Mouse (Mus musculus) adrenal gland (tissue): Measurements from ENCODE around the gene Bpifb4.

ENCODE experiments used
- intact Hi-C: fragments of 180-260 bp; cut with DNase I; formaldehyde crosslinking; loops from one replicate; pipeline ENCODE4 v1.15.1; 2025

The Bpifb4 gene

DNA sequence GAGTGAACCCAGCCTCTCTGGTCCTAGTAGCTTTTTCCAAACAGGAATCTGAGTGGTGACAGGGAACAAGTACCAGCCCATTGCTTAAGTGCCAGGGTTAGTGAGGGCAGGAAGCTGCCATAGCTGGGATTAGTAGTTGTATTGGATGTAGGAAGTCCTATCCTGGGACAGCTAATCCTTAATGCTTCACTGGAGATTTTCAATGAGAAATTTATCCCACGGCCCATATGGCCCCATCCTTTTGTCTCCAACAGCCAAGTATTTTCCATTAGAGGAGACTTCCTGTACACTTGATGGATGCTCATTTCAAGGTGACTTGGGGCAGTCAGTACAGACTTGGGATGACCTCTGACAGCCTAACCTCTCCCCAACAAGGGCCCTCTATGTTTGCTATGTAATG lies 66.4 kb downstream of the Bpifb4 start:
- intact Hi-C loops: no loop called here

DNA sequence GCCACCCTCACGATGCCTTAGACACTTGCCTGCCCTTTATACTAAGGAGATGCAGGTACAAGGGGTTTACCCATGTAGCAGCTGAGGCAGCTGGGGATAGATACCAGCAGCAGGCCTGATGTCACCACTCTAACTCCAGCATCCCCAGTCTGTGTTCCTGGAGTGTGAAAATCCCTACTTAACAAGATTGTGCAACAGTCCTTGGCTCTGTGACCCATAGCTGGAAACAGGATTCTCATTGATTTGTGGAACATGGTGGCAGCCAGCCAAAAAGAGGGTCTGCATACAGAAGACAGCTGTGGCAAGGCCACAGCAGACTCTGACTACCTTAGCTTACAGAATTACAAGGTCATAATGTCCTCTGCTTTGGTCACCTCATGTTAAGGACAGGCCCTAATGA lies 67.1 kb downstream of the Bpifb4 start:
- intact Hi-C loops: no loop called here

DNA sequence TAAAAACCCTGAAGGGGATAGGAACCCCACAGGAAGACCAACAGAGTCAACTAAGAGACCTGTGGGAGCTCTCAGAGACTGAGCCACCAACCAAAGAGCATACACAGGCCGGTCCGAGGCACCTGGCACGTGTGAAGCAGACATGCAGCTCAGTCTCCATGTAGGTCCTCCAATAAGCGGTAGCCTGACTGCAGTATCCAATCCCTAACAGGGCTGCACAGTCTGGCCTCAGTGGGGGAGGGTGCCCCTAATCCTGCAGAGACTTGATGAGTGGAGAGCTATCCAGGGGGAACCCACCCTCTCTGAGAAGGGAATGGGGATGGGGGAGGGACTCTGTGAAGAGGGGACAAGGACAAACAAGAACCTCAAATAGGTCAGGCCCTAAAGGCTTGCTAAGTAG lies 67.7 kb downstream of the Bpifb4 start:
- intact Hi-C loops: no loop called here

DNA sequence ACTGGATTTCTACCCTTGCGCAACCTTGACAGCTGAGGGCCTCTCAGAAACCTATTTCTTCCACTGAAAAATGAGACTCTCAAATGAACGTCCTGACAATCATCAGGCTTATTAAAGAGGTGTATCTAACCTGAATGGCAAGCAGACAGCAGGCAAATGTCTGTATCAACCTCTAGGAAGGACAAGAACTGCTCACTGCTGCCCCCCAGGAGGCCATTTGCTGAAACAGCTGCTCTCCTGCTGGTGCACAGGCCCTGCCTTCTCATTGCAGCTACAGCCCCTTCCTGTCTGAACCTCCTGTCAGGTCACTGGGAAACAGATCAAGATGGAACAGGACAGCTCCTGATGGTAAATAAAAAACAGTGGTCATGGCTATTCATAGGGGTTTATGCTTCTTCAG lies 68.3 kb downstream of the Bpifb4 start:
- intact Hi-C loops: no loop called here

DNA sequence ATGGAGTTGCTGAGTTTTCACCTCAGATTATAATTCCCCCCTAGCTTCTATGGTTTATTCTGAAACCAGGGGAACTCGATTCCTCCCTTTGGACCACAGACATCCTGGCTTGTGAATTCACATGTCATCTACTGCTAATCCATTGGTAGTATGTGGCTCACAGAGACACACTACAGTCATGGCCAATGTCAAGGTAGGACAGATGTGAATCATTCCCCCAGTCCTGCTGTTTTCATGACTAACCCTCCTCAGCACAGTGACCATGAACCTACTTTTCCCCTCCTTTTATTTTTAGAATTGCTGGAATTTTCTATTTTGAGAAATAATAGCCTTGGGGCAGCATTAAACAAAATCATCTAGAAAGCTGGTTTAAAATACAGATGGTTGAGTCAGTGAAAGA lies 69.4 kb downstream of the Bpifb4 start:
- intact Hi-C loops: no loop called here

DNA sequence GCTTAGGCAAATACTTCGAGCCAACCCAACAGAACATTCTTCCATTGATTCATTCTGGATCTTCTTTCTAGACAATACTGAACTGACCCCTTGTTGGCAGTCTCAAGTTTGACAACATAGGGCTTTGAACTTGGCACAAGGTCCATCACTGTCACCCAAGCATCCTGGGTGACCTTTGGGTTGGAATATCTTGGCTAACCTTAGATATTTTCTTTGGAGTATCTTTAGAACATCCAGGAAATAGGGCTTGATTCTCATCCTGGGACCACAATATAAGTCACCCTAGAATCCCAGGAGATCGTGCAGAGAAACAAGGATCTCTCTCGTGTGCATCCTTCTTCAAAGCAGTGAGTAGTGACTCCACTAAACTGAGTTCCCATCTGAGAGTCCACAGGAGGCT lies 70.0 kb downstream of the Bpifb4 start, which contains the start of gene Bpifa2:
Gene Bpifa2, plus strand, starts transcription at position 301 of the 400 bp plus-strand sequence.
- intact Hi-C loops: no loop called here
